Comparison of ENCODE assay signal across 10 mouse cellular contexts in the genomic region with DNA sequence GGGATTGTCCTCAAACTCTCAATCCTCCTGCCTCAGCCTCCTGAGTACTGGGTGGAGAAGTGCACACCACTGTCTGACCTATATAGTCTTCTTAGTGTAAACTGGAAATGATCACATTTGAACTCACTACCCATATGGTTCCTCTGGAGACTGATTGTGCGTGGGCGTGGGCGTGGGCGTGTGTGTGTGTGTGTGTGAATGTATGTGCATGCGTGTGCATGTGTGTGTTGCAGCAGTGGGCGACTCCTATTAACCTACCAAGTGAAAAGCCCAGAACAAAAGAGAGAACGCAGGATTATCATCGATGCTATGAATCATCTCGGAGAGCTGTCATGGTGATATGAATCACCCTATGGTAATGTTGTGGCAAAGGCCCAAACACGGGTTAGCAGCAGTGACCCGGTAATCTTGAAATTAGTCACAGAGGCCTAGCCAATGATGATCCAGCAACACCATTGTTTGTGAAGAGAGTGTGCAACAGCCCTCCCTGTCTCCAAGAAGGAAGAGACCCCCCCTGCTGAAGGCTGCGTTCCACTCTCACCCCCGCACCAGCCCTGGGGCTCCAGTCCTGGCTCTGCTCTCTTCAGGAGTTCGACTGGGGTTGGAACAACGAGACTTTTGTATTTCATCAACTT.
DNase-seq lines count a peak whose midpoint lies in the region; ATAC-seq and TF ChIP-seq lines count a peak whose summit lies in the region.
"Had no signal": no experiment of that assay in that cellular context is flagged by ENCODE, and none has a peak within 500 bp of the region (broad histone marks: within the 10 kb centered on the region; RNA-seq: fewer than 3 reads in every experiment).

No protein-coding gene starts in this region.

- no peak overlapping the region for H3K4me2 ChIP-seq in hindbrain, postnatal 0 days (ENCODE audit: low read depth, low read length)
- no peak overlapping the region for H3K4me2 ChIP-seq in stomach, embryonic 16.5 days (ENCODE audit: low read depth, low read length)

- H3K9me3 ChIP-seq in hindbrain, postnatal 0 days (ENCODE audit: low read length), result no peaks in the 10 kb centered on the region
- no peaks in the 10 kb centered on the region for H3K9me3 ChIP-seq in stomach, embryonic 16.5 days (replicated peaks; ENCODE audit: control insufficient read depth, low read length)

- ATAC-seq in hindbrain, postnatal 0 days, result peak; percentile 67
- ATAC-seq in stomach, embryonic 16.5 days (ENCODE audit: insufficient read depth, low FRiP score), result 0 out of 2 replicates have a peak, but pooled peaks have one; percentile 23

- WGBS in hindbrain, postnatal 0 days, result 42% methylated on average over 15 of the region's 15 CpGs
- WGBS in stomach, embryonic 16.5 days, result 66% methylated on average over 15 of the region's 15 CpGs

- H3K4me3 ChIP-seq in hindbrain, postnatal 0 days (ENCODE audit: low read length), result no peak overlapping the region
- no peak overlapping the region for H3K4me3 ChIP-seq in stomach, embryonic 16.5 days (replicated peaks; ENCODE audit: low read length)

- H3K27me3 ChIP-seq in hindbrain, postnatal 0 days (ENCODE audit: insufficient read depth, low read length), result no peaks in the 10 kb centered on the region
- H3K27me3 ChIP-seq in stomach, embryonic 16.5 days (ENCODE audit: control insufficient read depth, insufficient read depth, low read length), result no peaks in the 10 kb centered on the region

- H3K4me1 ChIP-seq in hindbrain, postnatal 0 days (ENCODE audit: insufficient read depth, low read length), result no peaks in the 10 kb centered on the region
- 0 out of 2 replicates have a peak, but pooled peaks cover 10% of the 10 kb centered on the region for H3K4me1 ChIP-seq in stomach, embryonic 16.5 days (ENCODE audit: control insufficient read depth, insufficient read depth, low read length)

- peak; percentile 79 to 93 for DNase-seq in adrenal gland, adult (ENCODE audit: inconsistent age in 2 of 2, low spot score in 1 of 2)
- no peak for DNase-seq in adrenal gland, postnatal 4 days (ENCODE audit: low spot score in 2 of 2)
- DNase-seq in retina, postnatal 1 day, result peak; percentile 55
- DNase-seq in retina, embryonic 14.5 days (ENCODE audit: low spot score), result no peak
- DNase-seq in hindbrain, postnatal 0 days (ENCODE audit: low spot score), result peak; percentile 62
- no peak for DNase-seq in cerebellum, adult 8-10 months
- no peak for DNase-seq in spleen, adult 18-20 months
- DNase-seq: cerebellum, postnatal 36 days had no signal

- no peak overlapping the region for H3K27ac ChIP-seq in hindbrain, postnatal 0 days
- H3K27ac ChIP-seq in stomach, embryonic 16.5 days (ENCODE audit: low read length), result peak overlapping the region; percentile 50; the same call in 1 of the 2 replicates
- H3K27ac ChIP-seq: kidney, postnatal 0 days had no signal

- no peak overlapping the region for H3K9ac ChIP-seq in hindbrain, postnatal 0 days (replicated peaks; ENCODE audit: low read length)
- no peak overlapping the region for H3K9ac ChIP-seq in stomach, embryonic 16.5 days (ENCODE audit: low read length)

- TF ChIP-seq CTCF in hindbrain, postnatal 0 days (IDR thresholded peaks at IDR 0.05; ENCODE audit: low read depth), result no peak

- no peaks in the 10 kb centered on the region for H3K36me3 ChIP-seq in hindbrain, postnatal 0 days (ENCODE audit: insufficient read depth, low read length)
- H3K36me3 ChIP-seq in stomach, embryonic 16.5 days (ENCODE audit: control insufficient read depth, insufficient read depth, low read length), result no peaks in the 10 kb centered on the region

Comparison
In these comparisons a context has a peak if more than half of its experiments do, and no peak if none do; other contexts are left out.
1. DNase-seq: peak in adrenal gland, adult (2 of 2), retina, postnatal 1 day (single experiment) and hindbrain, postnatal 0 days (single experiment); none in adrenal gland, postnatal 4 days (0 of 2), retina, embryonic 14.5 days (single experiment), cerebellum, adult 8-10 months (single experiment) and spleen, adult 18-20 months (0 of 2).